Mouse (Mus musculus): ENCODE results near the gene Mto1. TPM values are rescaled to one million over a fixed set of nuclear protein-coding genes. Genes with fewer than 3 reads are reported as not detected.
A peak's percentile ranks its signal among the peaks of the same experiment; 100 is the strongest.

Gene Mto1
- total and polyA plus RNA-seq, 3 experiments = 27.7 to 32.3 TPM; not detected in 1

DNA sequence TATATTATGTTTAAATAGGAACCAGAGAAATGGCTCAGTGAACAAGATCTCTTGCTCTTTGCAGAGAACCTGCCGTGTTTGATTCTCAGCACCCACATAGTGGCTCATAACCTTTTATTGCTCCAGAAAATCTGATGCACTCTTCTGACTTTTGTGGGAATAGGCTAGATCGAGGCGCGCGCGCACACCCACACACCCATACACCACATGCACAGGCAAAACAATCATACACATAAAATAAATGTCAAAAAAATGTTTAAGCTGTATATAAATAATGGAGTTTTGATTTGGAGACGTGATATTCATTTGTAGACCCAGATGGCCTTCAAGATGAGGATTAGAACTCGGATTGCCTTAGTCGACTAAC, 419 bp upstream of the Mto1 start:
- H3K27ac ChIP-seq (ENCODE audit: control insufficient read depth, low read depth, low read length) = peak overlapping the region; percentile 54
- H3K9ac ChIP-seq (ENCODE audit: control insufficient read depth, low read depth, low read length, poor library complexity, severe bottlenecking) = peak overlapping the region; percentile 67
- TF ChIP-seq MAX (IDR thresholded peaks at IDR 0.05; ENCODE audit: low read length) (0 out of 2 replicates have a peak, but pooled peaks have one; percentile 3), ZKSCAN1 (IDR thresholded peaks at IDR 0.05; ENCODE audit: low read depth, low read length) (no peak)
- peaks cover 4 to 24% of the 10 kb centered on the region in 2 experiments for H3K4me1 ChIP-seq (ENCODE audit: control insufficient read depth in 1 of 2, insufficient read depth in 2 of 2, low read length in 2 of 2)
- H3K4me3 ChIP-seq (ENCODE audit: control insufficient read depth in 1 of 2, insufficient read depth in 1 of 2, low read depth in 2 of 2, low read length in 2 of 2) = peak overlapping the region; percentile 2 to 100
- no peaks in the 10 kb centered on the region for H3K27me3 ChIP-seq (ENCODE audit: control insufficient read depth in 1 of 2, insufficient read depth in 2 of 2, low read length in 2 of 2)
- H3K79me2 ChIP-seq (ENCODE audit: control insufficient read depth, insufficient read depth, low read length, poor library complexity) = peaks cover 21% of the 10 kb centered on the region
- H3K36me3 ChIP-seq (ENCODE audit: control insufficient read depth in 1 of 2, insufficient read depth in 2 of 2, low read length in 2 of 2) = peaks cover under 1 to 26% of the 10 kb centered on the region in 2 experiments
- DNase-seq (ENCODE audit: low read depth, low spot score) = no peak
- no peaks in the 10 kb centered on the region for H3K9me3 ChIP-seq (replicated peaks; ENCODE audit: insufficient read depth, low read length)

DNA sequence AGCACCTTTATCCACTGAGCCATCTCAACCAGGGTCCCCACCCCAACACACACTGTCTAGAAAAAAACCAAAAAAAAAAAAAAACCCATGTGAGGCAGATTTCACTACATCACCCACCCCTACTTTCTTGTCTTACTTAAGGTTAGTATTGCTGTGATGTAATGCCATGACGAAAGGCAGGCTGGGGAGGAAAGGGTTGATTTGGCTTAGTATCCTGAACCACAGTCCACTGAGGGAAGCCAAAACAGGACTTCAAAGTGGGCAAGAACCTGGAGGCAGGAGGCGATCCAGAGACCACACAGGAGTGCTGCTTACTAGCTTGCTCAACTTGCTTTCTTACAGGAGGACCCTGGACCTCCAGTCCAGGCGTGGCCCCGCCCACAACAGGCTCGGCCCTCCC, 2.4 kb downstream of the Mto1 start:
- Histone ChIP-seq H3K27ac (ENCODE audit: control insufficient read depth, low read depth, low read length) (no peak overlapping the region), H3K9me3 (replicated peaks; ENCODE audit: insufficient read depth, low read length) (no peaks in the 10 kb centered on the region), H3K79me2 (ENCODE audit: control insufficient read depth, insufficient read depth, low read length, poor library complexity) (peaks cover 16% of the 10 kb centered on the region), H3K4me3 (ENCODE audit: control insufficient read depth in 1 of 2, insufficient read depth in 1 of 2, low read depth in 2 of 2, low read length in 2 of 2) (no peak overlapping the region), H3K9ac (ENCODE audit: control insufficient read depth, low read depth, low read length, poor library complexity, severe bottlenecking) (no peak overlapping the region), H3K4me1 (ENCODE audit: control insufficient read depth in 1 of 2, insufficient read depth in 2 of 2, low read length in 2 of 2) (peaks cover 10 to 24% of the 10 kb centered on the region in 2 experiments), H3K36me3 (ENCODE audit: control insufficient read depth in 1 of 2, insufficient read depth in 2 of 2, low read length in 2 of 2) (peaks cover 21 to 39% of the 10 kb centered on the region in 2 experiments), H3K27me3 (ENCODE audit: control insufficient read depth in 1 of 2, insufficient read depth in 2 of 2, low read length in 2 of 2) (no peaks in the 10 kb centered on the region)
- TF ChIP-seq ZKSCAN1 (IDR thresholded peaks at IDR 0.05; ENCODE audit: low read depth, low read length) (no peak), POLR2A (IDR thresholded peaks at IDR 0.05; ENCODE audit: control insufficient read depth in 1 of 2, insufficient read depth in 1 of 2, low read depth in 1 of 2, low read length in 2 of 2, poor library complexity in 1 of 2) (no peak), GABPA (IDR thresholded peaks at IDR 0.05; ENCODE audit: low read depth, low read length) (no peak), SMC3 (IDR thresholded peaks at IDR 0.05; ENCODE audit: low read depth, low read length) (no peak), MEF2A (IDR thresholded peaks at IDR 0.05; ENCODE audit: extremely low read depth, insufficient replicate concordance, low read depth, low read length, poor library complexity, severe bottlenecking) (no peak)
- no peak for DNase-seq (ENCODE audit: low read depth, low spot score)

DNA sequence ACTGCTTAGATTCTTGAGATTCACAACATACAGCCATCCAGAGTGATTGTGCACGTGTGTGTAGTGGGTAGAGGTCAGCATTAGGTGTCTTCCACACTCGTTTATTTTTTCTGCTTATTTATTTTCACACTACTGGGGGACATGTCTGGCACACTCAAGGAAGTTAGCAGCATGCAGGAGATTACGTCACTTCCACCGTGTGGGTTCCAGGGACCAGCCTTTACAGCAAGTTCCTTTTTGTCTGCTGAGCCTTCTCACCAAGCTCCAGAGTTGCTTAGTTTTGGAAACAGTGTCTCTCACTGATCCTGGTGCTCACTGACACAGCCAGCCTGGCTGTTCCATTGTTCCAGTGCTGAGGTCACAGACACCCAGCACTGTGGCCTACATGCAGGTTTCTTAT, 3.4 kb downstream of the Mto1 start:
- Histone ChIP-seq H3K4me1 (ENCODE audit: control insufficient read depth in 1 of 2, insufficient read depth in 2 of 2, low read length in 2 of 2) (peaks cover 10 to 24% of the 10 kb centered on the region in 2 experiments), H3K4me3 (ENCODE audit: control insufficient read depth in 1 of 2, insufficient read depth in 1 of 2, low read depth in 2 of 2, low read length in 2 of 2) (no peak overlapping the region), H3K27me3 (ENCODE audit: control insufficient read depth in 1 of 2, insufficient read depth in 2 of 2, low read length in 2 of 2) (no peaks in the 10 kb centered on the region), H3K9ac (ENCODE audit: control insufficient read depth, low read depth, low read length, poor library complexity, severe bottlenecking) (no peak overlapping the region), H3K36me3 (ENCODE audit: control insufficient read depth in 1 of 2, insufficient read depth in 2 of 2, low read length in 2 of 2) (peaks cover 25 to 39% of the 10 kb centered on the region in 2 experiments), H3K27ac (ENCODE audit: control insufficient read depth, low read depth, low read length) (peak overlapping the region; percentile 36), H3K79me2 (ENCODE audit: control insufficient read depth, insufficient read depth, low read length, poor library complexity) (peaks cover 16% of the 10 kb centered on the region), H3K9me3 (replicated peaks; ENCODE audit: insufficient read depth, low read length) (no peaks in the 10 kb centered on the region)
- DNase-seq (ENCODE audit: low read depth, low spot score) = peak; percentile 71
- 0 out of 2 replicates have a peak, but pooled peaks have one; percentile 23 for TF ChIP-seq HCFC1 (IDR thresholded peaks at IDR 0.05; ENCODE audit: low read depth, low read length)
- TF ChIP-seq KAT2A (conservative IDR thresholded peaks at IDR 0.05; ENCODE audit: low read depth, low read length) = no peak
- TF ChIP-seq MAX (IDR thresholded peaks at IDR 0.05; ENCODE audit: low read length) = no peak
- TF ChIP-seq ZKSCAN1 (IDR thresholded peaks at IDR 0.05; ENCODE audit: low read depth, low read length) = no peak

DNA sequence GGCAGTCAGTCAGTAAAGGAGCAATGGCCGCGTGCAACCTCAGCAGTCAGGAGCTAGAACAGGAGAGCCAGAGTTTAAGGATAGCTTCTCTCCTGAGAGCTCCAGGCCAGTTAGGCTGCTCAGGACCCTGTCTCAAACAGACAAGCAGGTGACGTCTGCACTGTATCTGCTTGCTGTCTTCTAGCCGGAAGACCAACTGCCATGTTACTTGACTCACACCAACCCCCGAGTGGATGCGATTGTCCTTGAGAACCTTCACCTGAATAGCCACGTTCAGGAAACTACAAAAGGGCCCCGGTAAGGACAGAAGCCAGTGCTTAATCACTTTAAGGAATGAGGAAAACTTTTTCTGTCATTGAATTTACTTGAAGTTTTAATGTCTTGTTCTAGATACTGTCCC, 9.0 kb downstream of the Mto1 start:
- 0 out of 2 replicates have a peak, but pooled peaks cover 1% of the 10 kb centered on the region for H3K79me2 ChIP-seq (ENCODE audit: control insufficient read depth, insufficient read depth, low read length, poor library complexity)
- H3K36me3 ChIP-seq (ENCODE audit: control insufficient read depth in 1 of 2, insufficient read depth in 2 of 2, low read length in 2 of 2) = peaks cover 15 to 46% of the 10 kb centered on the region in 2 experiments
- H3K9me3 ChIP-seq (replicated peaks; ENCODE audit: insufficient read depth, low read length) = no peaks in the 10 kb centered on the region
- no peaks in the 10 kb centered on the region for H3K27me3 ChIP-seq (ENCODE audit: control insufficient read depth in 1 of 2, insufficient read depth in 2 of 2, low read length in 2 of 2)
- H3K4me1 ChIP-seq (ENCODE audit: control insufficient read depth in 1 of 2, insufficient read depth in 2 of 2, low read length in 2 of 2) = peaks cover 5 to 7% of the 10 kb centered on the region in 2 experiments; a peak in 3 of 4 replicates
- no peak for DNase-seq (ENCODE audit: low read depth, low spot score)
- no peak overlapping the region for H3K9ac ChIP-seq (ENCODE audit: control insufficient read depth, low read depth, low read length, poor library complexity, severe bottlenecking)
- no peak overlapping the region for H3K27ac ChIP-seq (ENCODE audit: control insufficient read depth, low read depth, low read length)
- no peak overlapping the region for H3K4me3 ChIP-seq (ENCODE audit: control insufficient read depth in 1 of 2, insufficient read depth in 1 of 2, low read depth in 2 of 2, low read length in 2 of 2)
- TF ChIP-seq TBP (IDR thresholded peaks at IDR 0.05; ENCODE audit: low read depth, low read length) (no peak), CTCF (IDR thresholded peaks at IDR 0.05 in 2 of 3, conservative IDR thresholded peaks at IDR 0.05 in 1 of 3; ENCODE audit: control insufficient read depth in 1 of 3, insufficient read depth in 1 of 3, low read depth in 2 of 3, low read length in 3 of 3, poor library complexity in 1 of 3, severe bottlenecking in 1 of 3) (no peak), TCF12 (IDR thresholded peaks at IDR 0.05; ENCODE audit: low read depth, low read length) (no peak)
